Comparison of ENCODE assay signal across 10 mouse cellular contexts in genomic region chr8:92364776-92365240, GRCm38 (mm10). TPM values are rescaled to one million over a fixed set of nuclear protein-coding genes. Genes with fewer than 3 reads are reported as not detected.
DNase-seq lines count a peak whose midpoint lies in the region; ATAC-seq lines count a peak whose summit lies in the region.
"Had no signal": no experiment of that assay in that cellular context is flagged by ENCODE, and none has a peak within 500 bp of the region (broad histone marks: within the 10 kb centered on the region; RNA-seq: fewer than 3 reads in every experiment).

No protein-coding gene starts in this region.

- H3K27me3 ChIP-seq in forebrain, embryonic 12.5 days: peaks cover 93% of the 10 kb centered on the region
- H3K27me3 ChIP-seq in forebrain, embryonic 15.5 days: peaks cover 87% of the 10 kb centered on the region

- no peak for ATAC-seq in forebrain, embryonic 12.5 days (ENCODE audit: low FRiP score)
- no peak for ATAC-seq in forebrain, embryonic 15.5 days (replicated peaks)
- no peak for ATAC-seq in monocyte, adult 5-6 weeks (replicated peaks; ENCODE audit: insufficient number of reproducible peaks, low FRiP score, low TSS enrichment, poor library complexity, severe bottlenecking)

- 0 out of 2 replicates have a peak overlapping the region, but pooled peaks have one; percentile 30 for H3K4me2 ChIP-seq in forebrain, embryonic 12.5 days
- H3K4me2 ChIP-seq in forebrain, embryonic 15.5 days (replicated peaks): no peak overlapping the region

- no peak overlapping the region for H3K9ac ChIP-seq in forebrain, embryonic 12.5 days
- no peak overlapping the region for H3K9ac ChIP-seq in forebrain, embryonic 15.5 days (replicated peaks)

- DNase-seq in urinary bladder, postnatal 25 days (ENCODE audit: low spot score): peak; percentile 15
- no peak for DNase-seq in urinary bladder, postnatal 14 days (ENCODE audit: low spot score)
- peak; percentile 28 for DNase-seq in lung, postnatal 14 days
- DNase-seq in gastrocnemius, postnatal 10 days: no peak
- no peak for DNase-seq in layer of hippocampus, adult 8-10 months (ENCODE audit: low spot score in 2 of 2)

- no peak overlapping the region for H3K27ac ChIP-seq in forebrain, embryonic 12.5 days
- no peak overlapping the region for H3K27ac ChIP-seq in forebrain, embryonic 15.5 days (replicated peaks)

- 11% methylated on average over 20 of the region's 20 CpGs for WGBS in forebrain, embryonic 12.5 days
- 7% methylated on average over 20 of the region's 20 CpGs for WGBS in forebrain, embryonic 15.5 days

- peaks cover 57% of the 10 kb centered on the region for H3K4me1 ChIP-seq in forebrain, embryonic 12.5 days
- peaks cover 26% of the 10 kb centered on the region for H3K4me1 ChIP-seq in forebrain, embryonic 15.5 days

- peak overlapping the region; percentile 11; the same call in 1 of the 2 replicates for H3K4me3 ChIP-seq in forebrain, embryonic 12.5 days (replicated peaks)
- H3K4me3 ChIP-seq in forebrain, embryonic 15.5 days: no peak overlapping the region

- H3K9me3 ChIP-seq in forebrain, embryonic 12.5 days: no peaks in the 10 kb centered on the region
- H3K9me3 ChIP-seq in forebrain, embryonic 15.5 days: no peaks in the 10 kb centered on the region

- no peaks in the 10 kb centered on the region for H3K36me3 ChIP-seq in forebrain, embryonic 12.5 days (replicated peaks)
- no peaks in the 10 kb centered on the region for H3K36me3 ChIP-seq in forebrain, embryonic 15.5 days

RNA-seq across cellular contexts. Expression of gene Irx5, which starts 7.4 kb away (rescaled TPM):
- 7.5 TPM in 2 replicates for polyA plus RNA-seq in forebrain, embryonic 12.5 days (2016; fragmentation: Nextera tagmentation; extraction: Ambion mirVana)
- polyA plus RNA-seq in forebrain, embryonic 15.5 days (2015; fragmentation: Nextera tagmentation; extraction: Ambion mirVana): 0.85 and 0.88 TPM in 2 replicates
- 1 to 10 TPM in 1 of 2 experiments, under 1 TPM in 1; 0.09 to 1.7 TPM for total RNA-seq in gastrocnemius, postnatal 10 days (2021)
- total RNA-seq in monocyte, adult 5-6 weeks (2017): not detected in 3 replicates
- total RNA-seq in layer of hippocampus, adult 8-10 months (2022): under 1 TPM in 3 of 4 experiments, not detected in 1; 0.18 to 0.49 (median 0.20) TPM
- total RNA-seq: gastrocnemius, postnatal 14 days; left cerebral cortex, postnatal 25 days had no signal

Comparison
In these comparisons a context has a peak if more than half of its experiments do, and no peak if none do; other contexts are left out.
1. DNase-seq: peak in urinary bladder, postnatal 25 days (single experiment) and lung, postnatal 14 days (single experiment); none in urinary bladder, postnatal 14 days (single experiment), gastrocnemius, postnatal 10 days (single experiment) and layer of hippocampus, adult 8-10 months (0 of 2).